Mouse (Mus musculus) CH12.LX (cell line): ENCODE measurements at regions not wholly inside any gene's neighbourhood (a gene's known extent, or its start where the extent isn't known, plus 50 kb on each side); places are given as distances from the start of the nearest gene placed in this dataset.

Experiments
- DNase-seq: peaks from one replicate; pipeline ENCODE4 v3.0.0-alpha.2; 2013; ENCODE audit errors: extremely low read depth
- H3K27ac ChIP-seq: 2 replicates; pipeline ENCODE4 v1.5.1; 2012; ENCODE audit warnings: low read depth, mild to moderate bottlenecking, control low read depth, moderate library complexity; ENCODE audit not compliant: insufficient read depth
- H3K27me3 ChIP-seq: replicated peaks from 2 replicates; pipeline ENCODE3; 2012; ENCODE audit warnings: inconsistent platforms
- H3K36me3 ChIP-seq, 2 experiments: replicated peaks in 1 of 2; 2 replicates each; pipeline versions ENCODE3 to v1.6.1; 2012; ENCODE audit warnings: inconsistent platforms in 1 of 2, low read length in 1 of 2, mild to moderate bottlenecking in 1 of 2, mixed read lengths in 1 of 2, moderate library complexity in 1 of 2; ENCODE audit not compliant: control insufficient read depth in 1 of 2, insufficient read depth in 1 of 2
- H3K4me1 ChIP-seq, 2 experiments: 2 replicates each; pipeline ENCODE4 v1.6.1; 2012; ENCODE audit warnings: inconsistent platforms in 1 of 2, moderate library complexity in 1 of 2; ENCODE audit not compliant: insufficient read depth in 2 of 2, control insufficient read depth in 1 of 2
- H3K4me2 ChIP-seq: 2 replicates; pipeline ENCODE4 v1.6.1; 2012; ENCODE audit warnings: low read depth, mild to moderate bottlenecking, control low read depth; ENCODE audit not compliant: poor library complexity, insufficient read depth, severe bottlenecking
- H3K4me3 ChIP-seq, 3 experiments: fragments of 150-350 bp in 1 of 3; sonication (generic) in 1 of 3; replicated peaks in 1 of 3; 2 replicates each; pipeline versions ENCODE3 to v1.5.1; 2011 to 2012; ENCODE audit warnings: low read depth in 2 of 3, low read length in 2 of 3, mild to moderate bottlenecking in 2 of 3, moderate library complexity in 2 of 3, control low read depth in 1 of 3, improper control_type of control experiment in 1 of 3, inconsistent platforms in 1 of 3, mixed read lengths in 1 of 3; ENCODE audit not compliant: poor library complexity in 1 of 3
- H3K79me2 ChIP-seq: replicated peaks from 2 replicates; pipeline ENCODE4 v1.6.1; 2012; ENCODE audit warnings: mild to moderate bottlenecking, moderate library complexity; ENCODE audit not compliant: control insufficient read depth, poor library complexity, insufficient read depth, severe bottlenecking; ENCODE audit errors: extremely low read depth
- H3K9ac ChIP-seq: 2 replicates; pipeline ENCODE4 v1.6.1; 2012; ENCODE audit warnings: low read depth, mild to moderate bottlenecking, control low read depth, moderate library complexity; ENCODE audit not compliant: insufficient read depth
- H3K9me3 ChIP-seq: replicated peaks from 2 replicates; pipeline ENCODE3; 2012; ENCODE audit warnings: low read length, inconsistent platforms, mixed read lengths
- CHD2 ChIP-seq: IDR thresholded peaks from 2 replicates; pipeline ENCODE4 v1.6.1; 2011; ENCODE audit warnings: low read length, improper control_type of control experiment
- CTCF ChIP-seq, 2 experiments: IDR thresholded peaks in 1 of 2; conservative IDR thresholded peaks in 1 of 2; 2 replicates each; pipeline ENCODE4 v1.5.1; 2011 to 2012; ENCODE audit warnings: low read depth in 2 of 2, low read length in 2 of 2, improper control_type of control experiment in 1 of 2, inconsistent platforms in 1 of 2, mild to moderate bottlenecking in 1 of 2, moderate library complexity in 1 of 2
- E2F4 ChIP-seq: IDR thresholded peaks from 2 replicates; pipeline ENCODE4 v1.6.1; 2011; ENCODE audit warnings: low read depth, low read length, improper control_type of control experiment; ENCODE audit not compliant: insufficient replicate concordance
- ELF1 ChIP-seq: IDR thresholded peaks from 2 replicates; pipeline ENCODE4 v1.6.1; 2014; ENCODE audit warnings: low read depth, mild to moderate bottlenecking, inconsistent platforms, low read length, improper control_type of control experiment
- JUN ChIP-seq: IDR thresholded peaks from 2 replicates; pipeline ENCODE4 v1.6.1; 2011; ENCODE audit warnings: low read depth, mild to moderate bottlenecking, low read length, improper control_type of control experiment, moderate library complexity; ENCODE audit not compliant: insufficient read depth
- JUND ChIP-seq: conservative IDR thresholded peaks from 2 replicates; pipeline ENCODE4 v1.6.1; 2011; ENCODE audit warnings: low read depth, low read length, improper control_type of control experiment
- KAT2A ChIP-seq: IDR thresholded peaks from 2 replicates; pipeline ENCODE4 v1.6.1; 2012; ENCODE audit warnings: low read length, improper control_type of control experiment, inconsistent platforms; ENCODE audit not compliant: insufficient replicate concordance
- MAFK ChIP-seq: IDR thresholded peaks from 2 replicates; pipeline ENCODE4 v1.6.1; 2011; ENCODE audit warnings: low read length, improper control_type of control experiment; ENCODE audit not compliant: insufficient replicate concordance
- MAZ ChIP-seq: IDR thresholded peaks from 2 replicates; pipeline ENCODE4 v1.6.1; 2012; ENCODE audit warnings: low read depth, mild to moderate bottlenecking, inconsistent platforms, low read length, improper control_type of control experiment, moderate library complexity
- MEF2A ChIP-seq: IDR thresholded peaks from 2 replicates; pipeline ENCODE4 v1.6.1; 2014; ENCODE audit warnings: low read depth, mild to moderate bottlenecking, inconsistent platforms, low read length, improper control_type of control experiment, borderline replicate concordance
- PAX5 ChIP-seq: IDR thresholded peaks from 2 replicates; pipeline ENCODE4 v1.6.1; 2012; ENCODE audit warnings: low read length, inconsistent platforms, mixed read lengths
- POLR2A ChIP-seq: IDR thresholded peaks from 2 replicates; pipeline ENCODE4 v1.6.1; 2011; ENCODE audit warnings: low read depth, mild to moderate bottlenecking, improper control_type of control experiment, low read length
- RAD21 ChIP-seq: IDR thresholded peaks from 2 replicates; pipeline ENCODE4 v1.6.1; 2011; ENCODE audit warnings: low read depth, mild to moderate bottlenecking, low read length, improper control_type of control experiment, moderate library complexity
- SMC3 ChIP-seq: IDR thresholded peaks from 2 replicates; pipeline ENCODE4 v1.6.1; 2011; ENCODE audit warnings: low read depth, low read length, improper control_type of control experiment
- TBP ChIP-seq: conservative IDR thresholded peaks from 2 replicates; pipeline ENCODE4 v1.6.1; 2011; ENCODE audit warnings: low read depth, low read length, improper control_type of control experiment
- TCF12 ChIP-seq: IDR thresholded peaks from 2 replicates; pipeline ENCODE4 v1.6.1; 2014; ENCODE audit warnings: low read depth, mild to moderate bottlenecking, inconsistent platforms, low read length, improper control_type of control experiment
- ZKSCAN1 ChIP-seq: IDR thresholded peaks from 2 replicates; pipeline ENCODE4 v1.6.1; 2012; ENCODE audit warnings: low read depth, inconsistent platforms, low read length, improper control_type of control experiment, borderline replicate concordance
- ZMIZ1 ChIP-seq: IDR thresholded peaks from 2 replicates; pipeline ENCODE4 v1.6.1; 2012; ENCODE audit warnings: low read depth, mild to moderate bottlenecking, inconsistent platforms, low read length, improper control_type of control experiment
- ZNF384 ChIP-seq: IDR thresholded peaks from 2 replicates; pipeline ENCODE4 v1.6.1; 2012; ENCODE audit warnings: low read depth, low read length, improper control_type of control experiment, inconsistent platforms
- dilution Hi-C: fragments of 300-500 bp; cut with MboI; formaldehyde crosslinking; loops from 2 replicates; pipeline ENCODE4 v1.14.3; 2020; ENCODE audit warnings: low sequenced_read_pairs; ENCODE audit not compliant: extremely low pct_unique_long_range_greater_than_20kb, extremely low pct_ligation_motif_present
- in situ Hi-C: fragments of 300-500 bp; cut with MboI; formaldehyde crosslinking; loops from 3 replicates; pipeline ENCODE4 v1.14.3; 2019; ENCODE audit warnings: low sequenced_read_pairs, low pct_ligation_motif_present, low pct_unique_long_range_greater_than_20kb, mixed read lengths

DNA sequence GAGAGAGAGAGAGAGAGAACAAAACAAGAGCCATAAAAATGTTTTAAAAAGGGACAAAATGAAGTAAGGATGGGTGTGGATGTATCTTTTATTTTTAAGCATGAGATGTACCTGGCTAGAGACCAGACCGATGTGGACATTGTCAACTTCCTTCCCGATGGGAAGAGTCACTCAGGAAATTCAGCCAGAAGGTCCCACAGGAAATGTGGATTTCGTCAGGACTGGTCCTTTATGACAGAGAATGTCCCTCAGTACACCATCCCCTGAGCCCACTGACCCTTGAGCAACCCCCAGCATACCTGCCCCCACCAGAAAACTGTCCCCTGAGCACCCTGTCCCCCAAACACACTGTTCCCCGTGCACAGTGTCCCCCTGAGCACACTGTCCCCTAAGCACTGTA is 317.2 kb upstream of the Maf start:
- Histone ChIP-seq H3K9ac (no peak overlapping the region), H3K4me2 (no peak overlapping the region), H3K4me1 (no peaks in the 10 kb centered on the region), H3K27me3 (peaks cover 17% of the 10 kb centered on the region), H3K36me3 (no peaks in the 10 kb centered on the region), H3K79me2 (no peaks in the 10 kb centered on the region), H3K9me3 (peaks cover 21% of the 10 kb centered on the region), H3K4me3 (no peak overlapping the region), H3K27ac (no peak overlapping the region)
- in situ Hi-C loops (no loop called here), dilution Hi-C loops (no loop called here)
- no peak for DNase-seq
- TF ChIP-seq CHD2: no peak
- TF ChIP-seq SMC3: no peak

- in situ Hi-C loops (no loop called here), dilution Hi-C loops (no loop called here)
- no peak overlapping the region for H3K9ac ChIP-seq
- no peak for TF ChIP-seq TCF12
- no peak for TF ChIP-seq ZKSCAN1
- TF ChIP-seq POLR2A: no peak
- TF ChIP-seq ZNF384: no peak
- no peak for TF ChIP-seq MEF2A
- TF ChIP-seq CTCF (conservative IDR thresholded peaks at IDR 0.05 in 1 of 2, IDR thresholded peaks at IDR 0.05 in 1 of 2; ENCODE audit: low read depth in 2 of 2, low read length in 2 of 2): no peak
- no peak for TF ChIP-seq KAT2A
- no peak for DNase-seq
- no peak overlapping the region for H3K27ac ChIP-seq
- peaks cover 12% of the 10 kb centered on the region for H3K9me3 ChIP-seq
- H3K79me2 ChIP-seq: no peaks in the 10 kb centered on the region
- H3K4me2 ChIP-seq: no peak overlapping the region
- H3K36me3 ChIP-seq: no peaks in the 10 kb centered on the region
- no peak overlapping the region for H3K4me3 ChIP-seq
- H3K27me3 ChIP-seq: peaks cover 9% of the 10 kb centered on the region
- no peaks in the 10 kb centered on the region for H3K4me1 ChIP-seq
These were observed 314.1 kb upstream of the Maf start for GRCm38 (mm10) chr8:116021691-116022090.

GRCm38 (mm10) chr8:115995320-115995719 is 287.7 kb upstream of the Maf start:
- in situ Hi-C loops: no loop called here

More at GRCm38 (mm10) chr8:115995320-115995719, 287.7 kb upstream of the Maf start:
- H3K27me3 ChIP-seq: peaks cover 5% of the 10 kb centered on the region
- DNase-seq: no peak
- no peaks in the 10 kb centered on the region for H3K4me1 ChIP-seq
- no peaks in the 10 kb centered on the region for H3K36me3 ChIP-seq
- H3K4me3 ChIP-seq: no peak overlapping the region
- no peak overlapping the region for H3K4me2 ChIP-seq
- dilution Hi-C loops: no loop called here
- H3K9ac ChIP-seq: no peak overlapping the region
- no peak overlapping the region for H3K27ac ChIP-seq
- peaks cover 22% of the 10 kb centered on the region for H3K9me3 ChIP-seq
- TF ChIP-seq CTCF (conservative IDR thresholded peaks at IDR 0.05 in 1 of 2, IDR thresholded peaks at IDR 0.05 in 1 of 2; ENCODE audit: low read depth in 2 of 2, low read length in 2 of 2): no peak
- TF ChIP-seq ELF1: no peak
- no peak for TF ChIP-seq SMC3
- TF ChIP-seq MAFK: no peak
- TF ChIP-seq ZNF384: no peak
- TF ChIP-seq MAZ: no peak
- TF ChIP-seq PAX5: no peak
- TF ChIP-seq CHD2: no peak
- no peak for TF ChIP-seq JUN
- no peak for TF ChIP-seq ZKSCAN1
- TF ChIP-seq E2F4: no peak
- TF ChIP-seq TBP: no peak
- no peak for TF ChIP-seq ZMIZ1
- TF ChIP-seq JUND: no peak
- TF ChIP-seq RAD21: no peak
- no peaks in the 10 kb centered on the region for H3K79me2 ChIP-seq
